Mouse (Mus musculus): ENCODE results near the gene Abhd4.
"Not testable (repeated sequence)": the region's sequence is repeated elsewhere in the genome, so short reads cannot be mapped to it uniquely, and the experiment has no call there.

Abhd4 gene

DNA sequence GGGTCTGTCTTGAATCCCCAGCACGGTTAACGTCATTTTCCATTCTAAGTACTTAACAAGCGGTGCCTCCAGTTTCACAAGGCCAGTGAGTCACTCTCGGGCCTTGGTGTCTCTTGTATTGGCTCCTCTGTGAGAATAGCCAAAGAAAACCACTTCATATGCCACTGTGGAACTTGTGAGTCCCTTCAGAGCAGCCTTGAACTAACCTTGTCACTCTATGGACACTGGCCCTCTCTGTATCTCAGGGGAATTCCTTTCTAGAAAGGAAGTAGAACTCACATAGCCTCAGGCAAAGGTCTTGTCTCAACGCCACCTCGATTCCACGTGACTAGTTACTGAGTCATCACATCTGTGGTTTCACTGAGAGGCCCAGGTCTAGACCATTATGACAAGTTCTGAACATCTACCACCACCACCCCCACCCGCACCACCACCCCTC is 31.7 kb upstream of the Abhd4 start:
- DNase-seq (ENCODE audit: low spot score in 2 of 2), result no peak

DNA sequence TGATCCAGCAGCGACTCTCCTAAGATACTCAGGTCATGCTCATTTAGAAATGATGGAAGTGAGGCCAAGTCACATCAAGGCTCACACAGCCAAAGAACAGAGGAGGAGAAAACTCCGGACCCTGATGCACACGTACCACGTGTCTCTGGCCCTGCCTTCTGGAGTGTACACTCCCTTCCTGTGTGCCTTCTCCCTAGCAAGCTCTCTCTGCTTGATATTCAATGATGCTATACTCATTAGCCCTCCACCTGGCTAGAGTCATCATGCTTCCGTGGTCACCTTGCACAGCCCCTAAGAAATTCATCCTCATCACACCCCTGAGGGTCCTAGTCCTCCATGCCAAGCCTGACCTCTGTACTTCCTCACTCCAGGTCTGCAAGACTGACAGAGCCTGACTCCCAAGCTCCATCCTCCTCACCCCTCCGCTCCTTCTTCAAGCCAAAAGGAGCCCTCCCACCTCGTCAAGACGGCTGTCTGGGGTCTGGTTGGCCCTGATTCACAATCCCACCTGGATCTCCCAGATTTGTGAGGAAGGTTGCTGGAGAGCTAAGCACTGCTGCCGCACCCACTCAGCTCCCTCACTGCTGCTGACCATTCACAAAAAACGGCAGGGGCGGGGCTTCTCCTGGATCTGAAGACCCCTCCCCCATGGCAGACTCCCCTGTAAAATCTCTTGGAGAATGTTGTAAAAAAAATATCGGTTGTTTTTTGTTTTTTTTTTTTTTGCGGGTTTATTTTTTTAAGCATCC is 30.5 kb upstream of the Abhd4 start:
- DNase-seq (ENCODE audit: low spot score in 2 of 2), result no peak

DNA sequence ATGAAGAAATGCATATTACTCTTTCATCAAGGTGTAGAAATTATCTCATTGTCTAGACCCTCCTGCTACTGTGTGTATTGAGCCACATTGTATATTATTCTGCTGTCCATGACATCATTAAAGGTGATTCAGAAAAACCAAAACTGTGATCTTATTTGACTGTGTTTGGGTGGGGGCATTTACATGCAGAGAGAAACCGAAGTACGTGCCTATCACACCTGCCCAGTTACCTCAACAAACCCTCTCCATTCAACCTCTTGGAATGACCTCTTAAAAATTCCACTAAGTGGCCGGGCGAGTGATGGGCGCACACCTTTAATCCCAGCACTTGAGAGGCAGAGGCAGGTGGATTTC is 29.9 kb upstream of the Abhd4 start:
- no peak for DNase-seq (ENCODE audit: low spot score in 2 of 2)

DNA sequence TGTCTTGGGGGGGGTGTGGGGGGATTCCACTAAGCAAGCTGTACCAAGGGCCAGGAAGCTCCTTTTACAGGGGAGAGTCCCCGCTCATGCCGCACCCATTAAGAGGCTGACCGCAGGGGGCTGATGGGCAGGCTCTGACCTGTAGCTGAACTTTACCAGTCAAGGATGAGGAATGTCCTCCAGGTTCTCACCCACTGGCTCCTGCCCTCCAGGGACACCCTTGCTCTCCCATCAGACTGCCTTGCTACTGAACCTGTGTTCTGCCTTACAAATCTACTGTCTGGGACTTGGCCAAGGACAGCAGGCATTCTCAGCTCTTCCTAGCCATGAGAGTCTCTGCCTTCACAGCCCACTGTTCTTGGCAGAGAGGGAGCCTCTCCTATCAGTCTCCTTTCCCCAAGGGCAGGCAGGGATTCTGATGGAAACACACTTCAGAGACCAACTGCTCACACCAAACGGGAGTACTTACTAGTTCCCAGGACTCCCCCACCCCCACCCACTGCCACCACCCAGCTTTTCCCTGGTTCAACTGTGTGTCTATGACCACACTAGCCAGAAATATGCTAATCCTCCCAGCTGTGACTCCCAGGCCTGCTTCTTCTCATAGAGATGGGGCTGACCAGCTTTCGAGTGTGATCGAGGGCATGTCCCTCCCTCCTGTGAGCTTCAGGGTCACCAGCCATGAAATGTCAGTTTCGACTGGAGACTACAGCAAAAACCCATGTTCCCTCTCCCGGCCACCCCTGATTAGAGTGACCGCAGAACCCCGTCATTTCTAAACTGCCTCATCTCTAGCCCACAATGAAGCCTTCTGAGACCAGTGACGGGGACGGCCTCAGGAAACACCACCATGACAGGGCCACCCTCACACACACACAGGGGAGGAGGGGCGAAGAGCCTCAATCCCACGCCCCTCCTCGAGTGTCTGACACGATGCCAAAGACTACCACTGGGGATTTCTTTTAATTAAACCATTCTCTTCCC is 29.2 kb upstream of the Abhd4 start:
- DNase-seq (ENCODE audit: low spot score in 2 of 2), result peak in 1 of 2 experiments; percentile 32

DNA sequence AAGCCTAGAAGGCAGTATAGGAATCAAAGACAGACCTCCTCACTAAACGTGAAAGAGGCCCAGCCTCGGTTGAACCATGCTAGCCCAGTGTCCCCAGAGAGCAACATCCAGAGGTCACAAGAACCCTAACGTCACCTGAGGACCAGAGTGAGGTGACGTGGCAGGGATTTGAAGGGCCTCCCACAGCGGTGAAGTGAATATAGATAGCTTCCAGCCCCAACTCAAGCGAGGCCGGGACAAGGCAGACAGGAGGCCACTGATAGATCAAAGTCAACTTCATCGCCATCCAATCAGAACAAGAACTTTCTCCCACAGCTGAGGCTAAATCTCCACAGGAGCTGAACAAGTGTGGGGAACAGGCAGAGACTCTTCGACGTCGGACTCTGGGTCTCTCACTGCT is 28.3 kb upstream of the Abhd4 start:
- DNase-seq (ENCODE audit: low spot score in 2 of 2), result no peak

DNA sequence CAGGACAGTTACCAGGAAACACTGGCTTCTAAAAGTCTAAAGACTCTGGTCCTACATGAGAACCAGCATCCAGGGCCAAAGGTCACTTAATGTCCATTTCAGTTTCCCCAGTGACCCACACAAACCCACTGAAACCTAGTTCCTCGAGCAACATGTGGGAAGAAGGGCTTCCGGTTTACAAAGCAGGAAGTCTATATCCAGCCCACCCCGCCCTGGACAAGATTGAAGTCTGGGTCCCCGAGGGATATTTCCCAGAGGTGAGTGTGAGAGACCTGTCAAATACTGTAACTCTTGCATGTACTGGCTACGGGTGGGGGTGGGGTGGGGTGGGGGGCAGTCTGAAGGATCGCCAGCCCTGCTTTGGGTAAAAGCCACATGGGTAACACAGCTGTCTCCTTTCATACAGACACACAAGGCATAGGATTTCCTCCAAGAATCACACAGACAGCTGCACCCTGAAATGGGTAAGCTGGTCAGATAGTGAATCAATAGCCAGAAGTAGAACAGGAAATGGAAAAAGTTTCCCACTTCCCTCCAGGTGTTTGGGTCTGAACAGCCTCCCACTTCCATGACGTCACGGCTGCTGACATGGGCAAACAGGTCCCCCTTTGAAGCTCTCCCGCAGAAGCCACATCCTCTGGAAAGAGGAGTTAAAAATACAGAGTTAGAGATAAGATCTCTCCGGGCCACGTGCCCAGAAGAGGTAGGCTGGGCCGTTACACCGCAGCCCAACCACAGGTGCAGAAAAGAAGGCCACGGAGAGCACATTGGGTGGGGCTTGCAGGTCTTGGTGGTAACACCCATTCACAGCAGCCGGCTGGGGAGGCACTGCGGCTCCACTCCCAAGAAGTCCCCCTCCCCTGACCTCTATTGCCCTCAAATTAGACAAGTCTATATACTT is 26.8 kb upstream of the Abhd4 start:
- peak; percentile 63 to 82 for DNase-seq (ENCODE audit: low spot score in 2 of 2)

DNA sequence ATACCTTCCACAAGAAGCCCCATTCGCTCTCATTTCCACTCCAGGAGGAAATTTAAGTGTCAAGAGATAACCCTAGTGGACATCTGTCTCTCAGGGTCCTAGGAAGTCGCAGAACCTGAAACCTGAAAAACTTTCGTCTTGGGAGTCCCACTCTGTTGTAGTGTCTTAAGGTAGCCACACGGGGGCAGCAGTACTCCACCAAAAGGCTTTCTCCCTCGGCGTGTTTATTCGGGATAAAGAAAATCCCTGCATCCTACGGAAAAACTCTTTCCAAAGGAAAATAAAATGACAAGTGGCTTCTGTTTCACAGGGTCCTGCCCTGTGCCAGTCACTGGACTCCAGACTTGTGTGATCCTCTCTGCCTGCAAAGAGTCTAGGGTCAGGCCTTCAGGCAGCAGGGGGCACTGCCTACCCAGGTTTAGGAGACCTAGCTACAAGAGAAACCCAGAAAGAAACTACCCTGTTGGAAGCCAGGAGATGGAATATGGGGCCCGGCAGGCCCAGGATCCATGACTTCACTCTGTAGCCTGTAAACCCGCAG is 26.0 kb upstream of the Abhd4 start:
- peak; percentile 80 to 84 for DNase-seq (ENCODE audit: low spot score in 2 of 2)

DNA sequence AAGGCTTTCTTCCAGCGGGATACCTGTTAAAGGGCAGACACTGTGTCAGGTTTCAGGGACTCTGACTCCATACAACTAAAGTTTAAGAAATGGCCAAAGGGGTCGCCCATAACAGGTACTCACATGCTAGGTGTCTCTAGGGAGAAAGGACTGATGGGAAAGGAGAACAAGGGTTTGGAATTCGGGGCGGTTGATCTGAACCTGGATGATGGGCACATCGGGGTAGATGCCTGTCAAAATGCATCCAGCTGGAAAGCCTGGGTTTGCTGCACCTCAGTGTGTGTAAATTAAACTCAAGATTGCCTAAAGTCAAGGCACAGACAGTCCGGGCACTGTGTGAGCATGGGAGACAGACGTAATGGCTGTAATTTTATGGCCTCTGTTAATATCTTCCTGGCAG is 25.5 kb upstream of the Abhd4 start:
- DNase-seq (ENCODE audit: low spot score in 2 of 2), result no peak

DNA sequence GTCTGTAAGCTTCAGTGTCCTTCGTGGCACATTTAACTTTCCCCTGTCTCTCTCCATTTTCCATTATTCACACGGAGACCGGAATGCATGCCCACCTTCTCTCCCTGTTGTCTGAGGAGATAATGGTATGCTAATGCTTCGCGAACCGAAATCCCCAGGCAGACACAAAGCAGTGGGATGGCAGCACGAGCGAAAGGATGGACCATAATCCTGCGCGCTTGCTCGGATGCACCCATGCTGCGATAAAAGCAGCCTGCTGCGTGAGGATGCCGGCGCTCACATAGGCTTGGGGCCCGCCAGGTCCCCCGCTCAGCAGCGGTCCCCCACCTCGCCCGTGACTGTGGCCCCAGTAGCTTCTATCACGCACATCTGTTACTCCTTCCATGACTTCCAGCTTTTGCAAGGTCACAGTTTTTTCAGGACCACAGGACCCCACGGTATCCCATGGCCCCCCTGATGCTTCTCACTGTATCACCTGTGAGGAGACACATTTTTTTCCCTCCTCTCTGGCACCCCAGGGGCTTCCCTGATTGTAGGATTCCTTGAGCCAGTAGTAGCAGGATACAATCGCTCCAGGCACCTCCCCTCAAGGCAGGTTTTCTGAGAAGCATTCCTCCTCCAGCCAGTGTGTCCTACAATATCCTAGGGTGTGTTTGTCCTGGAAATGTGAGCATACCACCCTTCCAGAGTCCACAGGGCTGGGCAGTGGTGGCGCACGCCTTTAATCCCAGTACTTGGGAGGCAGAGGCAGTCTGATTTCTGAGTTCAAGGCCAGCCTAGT is 24.9 kb upstream of the Abhd4 start:
- DNase-seq (ENCODE audit: low spot score in 2 of 2), result no peak

DNA sequence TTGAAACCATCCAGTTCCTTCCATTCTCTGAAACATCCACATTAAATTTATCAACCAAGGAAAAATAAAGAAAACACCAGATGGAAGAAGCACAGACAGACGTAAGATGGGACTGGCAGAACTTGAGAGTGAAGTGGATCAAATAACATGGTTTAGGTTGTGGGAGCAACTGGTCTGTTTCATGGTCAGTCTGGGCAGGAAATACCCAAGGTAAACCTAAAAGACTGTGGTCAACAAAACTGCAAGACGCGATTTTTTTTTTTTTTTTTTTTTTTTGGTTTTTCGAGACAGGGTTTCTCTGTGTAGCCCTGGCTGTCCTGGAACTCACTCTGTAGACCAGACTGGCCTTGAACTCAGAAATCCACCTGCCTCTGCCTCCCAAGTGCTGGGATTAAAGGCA is 24.1 kb upstream of the Abhd4 start:
- DNase-seq (ENCODE audit: low spot score in 2 of 2), result not testable (repeated sequence)

DNA sequence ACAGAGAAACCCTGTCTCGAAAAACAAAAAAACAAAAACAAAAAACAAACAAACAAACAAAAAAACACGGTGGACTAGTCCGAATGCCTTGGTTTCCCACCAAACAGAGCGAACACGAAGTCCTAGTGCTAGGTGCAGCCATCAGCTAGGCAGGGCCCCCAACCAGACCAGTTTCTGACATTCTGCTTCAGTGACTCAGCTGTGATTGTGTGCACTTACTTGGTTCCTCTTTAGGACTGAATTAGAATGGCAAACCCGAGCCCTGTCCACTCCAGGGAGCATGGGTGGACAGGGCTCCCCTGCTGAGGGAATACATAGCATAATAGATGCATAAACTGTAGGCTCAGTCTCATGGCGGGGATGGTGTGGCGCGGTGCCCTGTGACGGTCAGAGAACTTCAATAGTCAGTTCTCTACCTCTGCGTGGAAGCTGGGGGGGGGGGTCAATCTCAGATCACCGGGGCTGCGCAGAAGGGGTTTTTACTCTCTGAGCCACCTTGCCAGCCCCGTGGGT is 23.3 kb upstream of the Abhd4 start:
- DNase-seq (ENCODE audit: low spot score in 2 of 2), result peak in 1 of 2 experiments; percentile 42

DNA sequence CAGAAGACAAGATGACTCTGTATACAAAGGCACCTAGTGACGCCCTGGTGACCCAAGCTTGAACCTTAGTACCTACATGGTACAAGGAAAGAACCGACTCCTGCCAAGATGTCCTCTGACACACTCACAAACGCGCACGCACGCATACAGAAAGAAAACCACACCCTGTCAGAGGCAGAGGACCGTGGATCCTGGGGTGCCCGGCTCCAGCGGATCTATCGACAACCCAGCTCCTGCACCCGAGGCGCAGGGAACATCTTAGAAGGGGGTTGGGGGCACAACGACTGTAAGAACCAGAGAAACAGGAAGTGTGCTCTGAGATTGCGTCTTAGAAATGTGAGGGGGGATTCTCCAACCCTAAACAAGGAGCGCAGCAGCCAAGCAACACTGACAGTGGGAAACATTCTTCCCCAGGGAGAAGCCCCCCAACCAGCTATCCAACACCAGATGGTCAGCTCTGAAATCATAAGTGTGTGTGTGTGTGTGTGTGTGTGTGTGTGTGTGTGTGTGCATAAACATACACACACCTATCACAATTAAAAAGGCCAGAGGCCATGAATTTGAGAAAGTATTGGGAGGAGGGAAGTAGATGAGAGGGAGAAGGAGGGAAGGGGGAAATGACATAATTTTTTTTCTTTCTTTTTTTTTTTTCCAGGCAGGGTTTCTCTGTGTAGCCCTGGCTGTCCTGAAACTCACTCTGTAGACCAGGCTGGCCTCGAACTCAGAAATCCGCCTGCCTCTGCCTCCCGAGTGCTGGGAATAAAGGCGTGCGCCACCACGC is 22.6 kb upstream of the Abhd4 start:
- peak in 1 of 2 experiments; percentile 59 for DNase-seq (ENCODE audit: low spot score in 2 of 2)

DNA sequence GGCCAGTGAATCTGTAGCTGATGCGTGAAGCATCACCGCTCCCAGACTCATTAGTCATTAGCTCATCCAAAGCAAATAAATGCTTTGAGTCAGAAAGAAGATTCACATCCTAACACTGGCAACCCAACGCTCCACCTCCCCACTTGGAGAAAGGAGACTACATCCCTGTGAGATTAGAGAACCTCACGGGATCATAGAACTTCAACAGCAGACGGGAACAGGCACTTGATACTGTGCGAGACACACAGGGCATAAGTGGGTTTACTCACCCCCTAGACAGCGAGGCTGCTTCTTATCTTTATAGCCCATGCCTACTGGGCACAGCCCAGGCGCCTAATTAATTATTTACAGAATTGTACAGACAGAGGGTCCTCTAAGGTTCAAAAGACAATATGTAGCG is 21.8 kb upstream of the Abhd4 start:
- DNase-seq (ENCODE audit: low spot score in 2 of 2), result no peak

DNA sequence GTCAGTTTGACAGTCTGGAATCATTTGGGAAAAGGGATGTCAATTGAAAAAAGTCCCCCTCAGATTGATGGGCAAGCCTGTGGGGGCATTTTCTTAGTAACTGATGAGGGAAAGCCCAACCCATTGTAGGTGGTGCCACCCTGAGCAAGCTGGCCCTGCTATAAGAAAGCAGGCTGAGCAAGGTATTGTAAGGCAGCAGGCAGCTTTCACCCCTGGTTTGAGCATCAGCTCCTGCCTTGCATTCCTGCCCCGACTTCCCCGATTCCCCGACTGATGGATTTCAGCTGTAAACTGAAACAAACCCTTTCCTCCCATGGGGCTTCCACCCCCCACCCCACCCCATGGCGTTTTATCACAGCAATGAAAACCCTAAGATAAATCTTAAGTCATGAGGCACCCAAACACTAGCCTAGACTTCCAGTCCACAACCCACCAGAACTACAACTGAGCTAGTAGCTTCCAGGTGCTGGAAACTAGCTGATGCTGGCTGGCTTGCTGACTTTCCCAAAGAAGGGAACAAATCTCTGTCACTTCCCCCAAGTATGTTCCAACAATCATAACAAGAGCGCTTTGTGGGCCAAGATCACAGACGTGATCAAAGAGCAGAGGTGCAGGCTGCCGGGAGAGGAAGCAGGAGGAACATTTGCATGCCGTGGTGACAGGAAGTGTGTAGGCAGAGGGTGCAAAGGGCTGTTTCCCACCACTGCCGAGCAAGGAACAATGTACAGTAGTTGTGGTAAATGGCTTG is 21.0 kb upstream of the Abhd4 start:
- peak in 1 of 2 experiments; percentile 75 for DNase-seq (ENCODE audit: low spot score in 2 of 2)

DNA sequence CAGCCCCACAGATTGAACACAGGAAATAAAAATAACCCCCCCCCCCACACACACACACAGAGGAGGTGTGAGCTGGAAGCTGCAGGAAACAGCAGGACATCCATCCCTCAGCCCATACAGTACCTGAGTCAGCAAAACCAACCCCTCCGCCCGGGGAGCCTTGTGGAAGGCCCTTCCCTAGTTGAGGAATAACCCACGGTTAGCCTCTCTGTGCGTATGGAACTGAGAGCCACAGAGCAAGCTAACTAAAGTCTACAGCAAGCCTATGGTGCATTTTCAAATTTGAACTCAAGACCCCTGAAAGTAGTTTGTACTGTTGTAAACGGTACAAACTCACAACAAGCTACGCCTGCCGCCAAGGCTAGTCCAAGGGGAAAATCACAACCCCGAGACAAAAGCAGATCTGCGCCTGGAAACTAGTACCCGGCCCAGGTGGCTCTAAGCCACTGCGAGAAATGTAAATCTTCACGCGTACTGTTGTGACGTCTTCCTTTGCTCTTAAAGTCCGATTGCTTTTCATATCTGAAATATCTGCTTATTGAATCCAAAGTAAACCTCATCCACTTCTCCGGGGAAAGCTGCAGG is 20.3 kb upstream of the Abhd4 start:
- peak in 1 of 2 experiments; percentile 26 for DNase-seq (ENCODE audit: low spot score in 2 of 2)

DNA sequence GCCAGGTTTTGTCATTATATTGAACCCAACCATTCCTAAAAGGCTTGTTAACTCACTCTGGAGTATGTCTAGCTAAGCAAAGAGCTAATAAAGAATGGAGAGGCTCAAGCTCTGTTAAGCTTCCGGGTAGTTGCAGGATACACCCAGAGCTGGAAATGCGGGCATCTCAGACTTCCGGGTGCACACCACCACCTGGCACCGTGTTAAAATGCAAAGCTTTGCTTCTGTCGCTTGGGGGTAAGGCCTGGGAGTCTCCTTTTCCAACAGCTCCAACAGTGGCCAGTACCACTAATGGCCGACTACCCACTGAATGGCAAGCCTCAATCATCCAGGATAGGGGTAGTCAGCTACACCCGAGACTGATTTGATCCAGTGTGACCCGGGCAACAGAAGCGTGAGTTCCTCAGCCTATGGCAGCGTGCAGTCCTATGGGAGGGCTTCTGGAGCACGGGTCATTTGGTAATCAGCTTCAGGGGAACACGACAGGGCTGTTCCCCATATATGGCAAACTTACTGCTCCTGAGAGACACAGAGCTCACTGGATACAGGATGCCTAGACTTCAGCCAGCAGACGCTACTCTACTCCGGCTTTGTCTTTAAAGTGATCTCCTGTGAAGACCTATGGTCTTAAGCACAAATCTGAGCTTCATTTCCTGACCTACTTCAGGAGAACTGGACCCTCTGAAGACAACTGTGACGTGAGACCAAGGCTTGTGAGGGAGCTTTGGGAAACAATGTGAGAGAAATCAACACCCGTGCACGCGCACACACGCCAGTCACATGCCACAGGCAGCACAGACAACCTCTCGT is 19.6 kb upstream of the Abhd4 start:
- DNase-seq (ENCODE audit: low spot score in 2 of 2), result no peak

DNA sequence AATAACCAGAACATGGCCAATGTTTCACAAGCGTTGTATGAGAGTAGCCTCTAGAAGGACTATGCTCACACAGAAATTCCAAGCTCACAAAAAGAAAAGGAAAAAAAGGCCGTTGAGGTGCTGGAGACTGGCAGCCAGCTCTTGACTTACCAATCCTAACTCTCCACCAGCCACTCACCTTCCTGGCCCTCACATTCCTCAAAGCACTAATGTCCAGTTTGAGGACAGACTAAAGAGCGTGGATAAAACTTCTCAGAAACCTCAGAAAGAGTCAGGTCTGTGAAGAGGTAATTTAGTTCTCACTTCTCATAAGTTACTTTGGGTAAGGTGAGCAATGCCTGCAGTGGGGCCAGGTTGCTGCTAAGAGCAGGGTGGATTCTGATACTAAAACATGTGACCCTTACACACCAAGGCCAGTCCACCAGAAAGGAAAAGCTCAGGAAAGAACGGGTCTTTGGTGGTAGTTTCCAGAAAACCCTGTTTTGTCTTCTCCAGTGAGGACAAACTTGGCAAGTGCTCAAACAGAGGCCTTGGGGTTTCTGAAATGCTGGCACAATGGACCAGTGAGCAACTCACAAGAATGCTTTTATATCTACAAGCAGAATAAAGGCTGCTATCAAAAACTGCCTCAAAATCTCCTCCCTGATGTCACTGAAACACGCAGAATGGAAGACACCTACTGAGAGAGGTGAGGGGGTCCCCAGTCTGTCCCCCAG is 18.0 kb upstream of the Abhd4 start:
- DNase-seq (ENCODE audit: low spot score in 2 of 2), result no peak

Data from spleen, postnatal 10 days (tissue).